Mouse (Mus musculus) CD4-positive, CD25-positive, alpha-beta regulatory T cell, adult 2 months (primary cell): ENCODE results near the gene Cfap161.

Experiments used
- DNase-seq: peaks from one replicate; pipeline ENCODE4 v3.0.0-alpha.2; 2012; ENCODE audit warnings: low read depth, low spot score

Gene Cfap161

GRCm38 (mm10) chr7:83802509-83802908 lies 7.8 kb upstream of the Cfap161 start:
- peak; percentile 10 for DNase-seq

- DNase-seq: no peak
Measured at GRCm38 (mm10) chr7:83802007-83802406, 7.3 kb upstream of the Cfap161 start.

DNA sequence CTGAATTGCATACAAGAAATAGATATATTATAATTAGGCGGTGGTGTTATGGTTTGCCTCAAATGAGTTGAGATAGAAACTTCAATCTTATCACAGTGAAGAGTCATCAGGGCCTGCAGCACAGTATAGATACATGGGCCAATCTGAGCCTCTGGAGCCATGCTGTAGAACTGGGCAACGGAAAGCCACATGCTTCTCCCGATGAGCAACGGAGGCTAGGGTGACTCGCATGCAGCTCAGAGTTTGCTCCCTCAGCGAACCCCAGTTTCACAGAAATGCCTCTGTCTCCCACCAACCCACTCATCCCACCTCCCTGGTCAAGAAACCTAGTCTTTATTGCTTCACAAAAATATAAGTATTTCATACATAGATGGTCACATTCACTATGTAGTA lies 6.8 kb upstream of the Cfap161 start:
- no peak for DNase-seq

DNA sequence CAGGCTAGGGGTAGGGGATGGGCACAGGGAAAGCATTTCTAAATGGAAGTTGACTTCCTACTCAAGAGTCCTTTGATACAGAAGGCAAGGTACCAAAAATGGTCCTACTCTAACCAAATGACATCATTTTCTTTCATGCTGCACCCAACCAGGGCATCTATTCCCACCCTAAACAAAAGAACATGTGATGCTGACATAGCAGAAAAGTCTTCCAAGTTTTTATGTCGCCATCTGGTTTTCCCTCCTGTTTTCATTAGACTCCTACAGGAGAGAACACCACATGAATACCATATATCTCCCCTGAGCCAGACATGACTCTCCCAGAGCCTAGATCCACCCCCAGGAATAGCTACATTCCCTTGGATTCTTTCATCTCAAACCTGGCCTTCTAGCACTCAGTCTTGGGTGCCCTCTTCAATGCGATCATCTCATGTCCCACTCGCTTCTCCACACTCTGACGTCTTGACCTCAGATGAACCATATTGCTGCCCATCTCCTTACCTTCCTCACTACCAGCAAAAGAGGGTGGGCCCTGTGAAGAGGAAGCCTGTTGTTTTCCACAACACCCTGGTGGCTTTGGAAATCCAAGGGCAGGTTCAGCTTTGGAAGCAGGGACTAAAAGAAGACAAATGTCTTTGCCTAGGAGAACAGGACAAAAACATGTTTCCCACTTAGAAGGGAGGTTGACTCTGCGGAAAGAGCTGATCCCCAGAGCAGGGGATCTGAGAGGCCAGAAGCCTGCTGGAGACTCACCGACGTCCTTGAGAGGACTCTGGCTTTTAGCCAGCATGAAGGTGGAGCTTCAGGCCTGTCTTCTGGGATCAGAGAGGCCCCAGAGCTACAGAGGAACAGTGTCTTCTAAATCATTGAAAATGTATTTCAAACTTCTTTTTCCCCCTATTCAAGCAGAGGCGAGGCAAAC lies 6.1 kb upstream of the Cfap161 start:
- no peak for DNase-seq

GRCm38 (mm10) chr7:83800071-83800470 lies 5.4 kb upstream of the Cfap161 start:
- DNase-seq: no peak

- DNase-seq: no peak
Measured at GRCm38 (mm10) chr7:83798004-83798403, 3.3 kb upstream of the Cfap161 start.

GRCm38 (mm10) chr7:83796177-83796576 lies 1.5 kb upstream of the Cfap161 start:
- no peak for DNase-seq

- DNase-seq: no peak
Measured at GRCm38 (mm10) chr7:83794006-83794683, 535 bp downstream of the Cfap161 start.

DNA sequence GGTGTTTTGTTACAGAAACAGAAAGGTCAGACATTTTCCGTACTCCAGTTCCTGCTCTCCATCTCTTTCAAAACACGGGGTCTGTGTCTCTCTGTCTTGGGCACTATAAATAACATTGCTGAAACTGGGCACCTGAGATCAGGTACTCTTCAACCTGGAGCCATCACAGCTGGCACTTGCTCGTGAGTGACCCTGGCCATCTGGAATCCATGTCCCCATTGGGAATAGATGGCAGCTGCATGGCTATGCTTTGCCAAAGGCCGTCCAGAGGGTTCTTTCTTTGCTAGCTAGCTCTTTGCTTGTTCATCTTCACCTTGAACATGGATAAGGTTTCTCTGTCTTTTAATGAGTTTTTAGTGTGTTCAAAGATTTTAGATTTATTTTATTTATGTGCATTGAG lies 13.8 kb downstream of the Cfap161 start:
- DNase-seq: no peak

- no peak for DNase-seq
Measured at GRCm38 (mm10) chr7:83780026-83780425, 14.7 kb downstream of the Cfap161 start.

DNA sequence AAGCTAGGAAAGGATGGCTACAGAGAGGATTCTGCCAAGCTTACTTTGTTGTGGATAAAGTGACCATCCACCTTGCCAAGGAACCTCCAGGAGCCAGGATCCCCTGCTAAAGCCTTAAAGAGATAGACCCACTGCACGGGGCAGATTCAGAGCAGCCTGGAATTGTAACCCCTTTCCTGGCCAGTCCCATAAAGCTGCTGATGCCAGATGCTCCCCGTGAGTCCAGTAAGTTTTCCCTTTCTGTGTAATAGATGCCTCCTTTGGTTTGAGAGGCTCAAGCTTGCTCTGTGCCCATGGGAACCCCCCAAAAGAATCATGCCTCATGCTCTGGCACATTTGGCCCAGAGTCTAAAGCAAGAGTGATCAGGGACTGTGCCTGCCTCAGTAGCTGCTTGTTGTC lies 15.7 kb downstream of the Cfap161 start:
- DNase-seq: no peak

DNA sequence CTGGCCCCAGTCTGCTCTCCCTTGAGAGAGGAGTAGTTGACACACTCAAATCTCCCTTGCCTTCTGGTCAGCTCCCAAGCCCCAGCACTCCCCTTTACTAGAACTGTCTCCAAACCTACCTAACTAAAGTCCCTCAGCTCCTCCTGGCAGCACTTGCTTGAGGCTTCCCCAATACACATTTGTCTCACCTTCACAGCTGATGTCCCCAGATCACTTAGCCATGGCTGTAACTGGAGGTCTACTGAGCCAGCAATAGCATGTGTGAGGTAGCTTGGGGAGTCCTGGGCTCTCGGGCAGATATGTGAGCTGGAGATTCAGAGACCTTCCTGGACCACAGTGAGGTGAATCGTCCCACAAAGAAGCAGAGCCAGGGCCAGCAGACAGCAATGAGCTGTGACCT lies 16.2 kb downstream of the Cfap161 start:
- DNase-seq: no peak

DNA sequence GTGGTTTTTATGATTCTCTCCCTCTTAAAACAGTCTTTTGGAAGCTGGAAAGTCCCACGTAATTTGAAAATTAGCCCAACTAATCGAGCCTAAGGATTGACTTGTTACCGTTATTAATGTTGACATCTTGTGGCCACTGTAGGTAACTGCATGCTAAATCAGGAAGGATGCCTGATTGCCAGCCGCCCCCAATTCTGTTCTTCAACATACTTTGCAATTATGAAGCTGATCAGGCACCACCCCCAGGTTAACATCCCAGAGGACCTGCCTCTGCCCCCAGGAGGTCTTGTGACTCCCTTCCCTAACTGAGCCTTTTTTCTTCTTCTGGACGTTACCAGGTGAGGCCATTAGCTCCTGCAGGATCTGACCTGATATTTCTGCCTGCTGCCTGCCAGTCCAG lies 20.0 kb downstream of the Cfap161 start:
- DNase-seq: peak; percentile 41

GRCm38 (mm10) chr7:83763674-83764073 lies 31.0 kb downstream of the Cfap161 start:
- no peak for DNase-seq

DNA sequence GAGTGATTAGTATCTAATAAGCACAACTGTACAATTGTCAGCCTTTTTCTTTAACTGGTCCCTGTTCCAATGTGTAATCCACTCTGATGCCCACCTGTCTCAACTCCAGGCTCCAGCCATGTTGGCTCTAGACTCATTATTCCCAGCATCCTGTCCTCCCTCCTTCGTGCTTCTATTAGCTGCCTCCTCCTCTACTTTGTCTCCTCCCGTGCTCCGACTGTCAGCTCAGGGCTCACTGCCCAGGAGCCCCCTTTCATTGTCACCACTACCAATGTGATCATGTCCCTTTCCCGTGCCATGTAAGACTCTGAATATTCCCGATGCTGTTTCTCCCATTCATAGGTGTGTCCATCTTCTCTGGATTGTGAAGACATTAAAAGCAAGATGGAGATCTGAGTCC lies 32.3 kb downstream of the Cfap161 start:
- DNase-seq: no peak

DNA sequence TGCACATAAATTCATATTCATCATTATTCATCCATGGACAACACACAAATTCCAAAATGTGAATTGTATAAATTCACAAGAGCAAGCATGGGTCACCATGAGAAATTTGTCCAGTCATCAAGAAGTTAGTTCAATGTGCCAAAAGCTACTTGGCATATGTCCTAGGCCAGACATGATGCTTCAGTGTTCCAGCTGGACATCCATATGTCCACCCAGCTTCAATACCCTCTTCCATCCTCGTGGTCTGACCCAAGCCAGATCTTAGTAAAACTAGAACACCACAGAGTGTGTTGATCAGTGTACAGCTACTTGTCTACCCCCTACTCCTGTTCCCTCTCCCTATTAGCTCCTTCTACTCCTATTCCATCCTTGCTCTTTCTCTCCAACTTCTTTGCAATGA lies 43.6 kb downstream of the Cfap161 start:
- no peak for DNase-seq

DNA sequence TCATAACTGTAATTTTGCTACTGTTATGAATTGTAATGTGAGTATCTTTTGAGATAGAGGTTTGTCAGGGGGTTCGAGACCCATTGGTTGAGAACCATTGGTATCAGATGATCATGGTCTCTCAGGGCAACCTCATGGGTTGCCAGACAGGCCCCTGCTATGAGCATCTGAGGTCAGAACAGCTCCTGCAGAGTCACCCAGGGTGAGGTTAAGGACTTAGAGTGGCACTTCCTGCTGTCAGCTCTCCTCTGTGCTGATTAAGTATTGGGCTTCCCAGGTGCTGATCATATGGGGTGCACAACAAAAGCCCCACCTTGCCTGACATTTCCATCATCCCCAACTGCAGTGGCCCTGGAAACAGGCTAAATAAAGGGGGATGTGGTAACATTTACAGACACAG lies 46.3 kb downstream of the Cfap161 start:
- no peak for DNase-seq

DNA sequence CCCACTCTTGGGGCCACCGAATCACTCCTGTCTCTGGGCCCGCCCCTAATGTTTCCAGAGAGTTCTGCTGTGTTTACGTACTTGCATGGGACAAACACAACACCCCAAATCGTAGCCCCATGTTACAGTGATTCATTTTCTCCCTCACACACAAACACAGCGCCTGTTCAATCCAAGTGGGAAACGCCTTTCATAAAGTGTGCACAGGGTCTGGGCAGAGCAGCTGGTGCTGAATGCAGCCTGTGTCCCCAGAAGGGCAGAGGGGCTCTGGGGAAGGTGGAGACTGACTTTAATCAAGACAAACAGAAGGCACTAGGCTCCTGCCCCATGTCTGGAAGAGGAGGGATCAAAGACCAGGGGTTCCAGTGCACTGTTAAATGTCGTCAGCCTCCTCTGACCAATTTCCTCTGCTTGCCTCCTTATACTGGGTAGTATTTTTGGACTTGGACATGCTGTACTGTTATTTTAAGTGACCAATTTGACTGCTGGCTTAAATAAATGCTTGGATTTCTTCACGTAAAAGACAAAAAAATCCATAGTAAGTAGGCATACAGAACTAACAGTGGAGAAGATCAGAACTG lies 48.5 kb downstream of the Cfap161 start:
- DNase-seq: no peak

- DNase-seq: no peak
Measured at GRCm38 (mm10) chr7:83745413-83746106, 49.1 kb downstream of the Cfap161 start, which contains the start of gene Il16. Gene Il16, minus strand, starts transcription at chr7:83745726.

- no peak for DNase-seq
Measured at GRCm38 (mm10) chr7:83745065-83745412, 49.6 kb downstream of the Cfap161 start.

- no peak for DNase-seq
Measured at GRCm38 (mm10) chr7:83744250-83744649, 50.4 kb downstream of the Cfap161 start.

GRCm38 (mm10) chr7:83742690-83743089 lies 52.0 kb downstream of the Cfap161 start:
- DNase-seq: peak; percentile 33
